Mouse (Mus musculus): ENCODE data around the gene Snupn. TPM values are rescaled to one million over a fixed set of nuclear protein-coding genes. Genes with fewer than 3 reads are reported as not detected.
"Not testable (repeated sequence)": the region's sequence is repeated elsewhere in the genome, so short reads cannot be mapped to it uniquely, and the experiment has no call there.

The Snupn gene
- polyA plus RNA-seq, 1 experiment from 2014 or later, result 28.4 TPM

GRCm38 (mm10) chr9:56927191-56928012, 23.3 kb upstream of the Snupn start:
- no peaks in the 10 kb centered on the region for H3K27me3 ChIP-seq (ENCODE audit: control insufficient read depth, insufficient read depth, low read length)
- H3K27ac ChIP-seq (ENCODE audit: low read depth, low read length), result peak overlapping the region; percentile 74
- peak overlapping the region; percentile 73 for H3K9ac ChIP-seq (ENCODE audit: low read length)
- under 1% methylated on average over 35 of the region's 35 CpGs for WGBS
- H3K36me3 ChIP-seq (ENCODE audit: control insufficient read depth, insufficient read depth, low read length), result no peaks in the 10 kb centered on the region
- peak overlapping the region; percentile 52 for H3K4me3 ChIP-seq (ENCODE audit: low read depth, low read length)
- H3K9me3 ChIP-seq (ENCODE audit: control insufficient read depth, low read length), result no peaks in the 10 kb centered on the region
- peak overlapping the region; percentile 81 for H3K4me2 ChIP-seq
- DNase-seq (ENCODE audit: low spot score, missing footprints) (peak; percentile 97), ATAC-seq (ENCODE audit: low FRiP score) (peak; percentile 75)
- H3K4me1 ChIP-seq (ENCODE audit: control insufficient read depth, insufficient read depth, low read length), result peaks cover 26% of the 10 kb centered on the region

GRCm38 (mm10) chr9:56928041-56928811, 22.5 kb upstream of the Snupn start, which contains the start of gene Snx33:
Gene Snx33 (minus strand): TSS chr9:56928371.
- peaks cover 24% of the 10 kb centered on the region for H3K4me1 ChIP-seq (ENCODE audit: control insufficient read depth, insufficient read depth, low read length)
- under 1% methylated on average over 43 of the region's 50 CpGs for WGBS
- peak; percentile 98 for DNase-seq (ENCODE audit: low spot score, missing footprints)
- H3K27me3 ChIP-seq (ENCODE audit: control insufficient read depth, insufficient read depth, low read length), result no peaks in the 10 kb centered on the region
- no peaks in the 10 kb centered on the region for H3K36me3 ChIP-seq (ENCODE audit: control insufficient read depth, insufficient read depth, low read length)
- H3K4me3 ChIP-seq (ENCODE audit: low read depth, low read length), result peak within 1 kb of the TSS; percentile 52
- H3K4me2 ChIP-seq, result peak within 1 kb of the TSS; percentile 81
- no peaks in the 10 kb centered on the region for H3K9me3 ChIP-seq (ENCODE audit: control insufficient read depth, low read length)
- H3K27ac ChIP-seq (ENCODE audit: low read depth, low read length), result peak within 1 kb of the TSS; percentile 74
- peak; percentile 85 for ATAC-seq (ENCODE audit: low FRiP score)
- peak within 1 kb of the TSS; percentile 73 for H3K9ac ChIP-seq (ENCODE audit: low read length)

GRCm38 (mm10) chr9:56929496-56929895, 21.2 kb upstream of the Snupn start:
- no peak overlapping the region for H3K4me3 ChIP-seq (ENCODE audit: low read depth, low read length)
- 75% methylated on average over 4 of the region's 4 CpGs for WGBS
- no peak for ATAC-seq (ENCODE audit: low FRiP score)
- H3K9me3 ChIP-seq (ENCODE audit: control insufficient read depth, low read length), result no peaks in the 10 kb centered on the region
- no peak overlapping the region for H3K9ac ChIP-seq (ENCODE audit: low read length)
- H3K36me3 ChIP-seq (ENCODE audit: control insufficient read depth, insufficient read depth, low read length), result no peaks in the 10 kb centered on the region
- H3K4me2 ChIP-seq, result no peak overlapping the region
- peak; percentile 79 for DNase-seq (ENCODE audit: low spot score, missing footprints)
- no peaks in the 10 kb centered on the region for H3K27me3 ChIP-seq (ENCODE audit: control insufficient read depth, insufficient read depth, low read length)
- peaks cover 15% of the 10 kb centered on the region for H3K4me1 ChIP-seq (ENCODE audit: control insufficient read depth, insufficient read depth, low read length)
- no peak overlapping the region for H3K27ac ChIP-seq (ENCODE audit: low read depth, low read length)

GRCm38 (mm10) chr9:56930556-56930955, 20.1 kb upstream of the Snupn start:
- Histone ChIP-seq H3K9me3 (ENCODE audit: control insufficient read depth, low read length) (no peaks in the 10 kb centered on the region), H3K4me1 (ENCODE audit: control insufficient read depth, insufficient read depth, low read length) (peaks cover 5% of the 10 kb centered on the region), H3K9ac (ENCODE audit: low read length) (no peak overlapping the region), H3K4me2 (no peak overlapping the region), H3K27me3 (ENCODE audit: control insufficient read depth, insufficient read depth, low read length) (no peaks in the 10 kb centered on the region), H3K27ac (ENCODE audit: low read depth, low read length) (no peak overlapping the region), H3K4me3 (ENCODE audit: low read depth, low read length) (no peak overlapping the region), H3K36me3 (ENCODE audit: control insufficient read depth, insufficient read depth, low read length) (no peaks in the 10 kb centered on the region)
- DNase-seq (ENCODE audit: low spot score, missing footprints) (peak; percentile 74), ATAC-seq (ENCODE audit: low FRiP score) (no peak)
- WGBS, result 100% methylated on average over 1 of the region's 1 CpGs

GRCm38 (mm10) chr9:56936861-56937222, 13.8 kb upstream of the Snupn start:
- no peak overlapping the region for H3K27ac ChIP-seq (ENCODE audit: low read depth, low read length)
- peaks cover 12% of the 10 kb centered on the region for H3K4me1 ChIP-seq (ENCODE audit: control insufficient read depth, insufficient read depth, low read length)
- no peaks in the 10 kb centered on the region for H3K27me3 ChIP-seq (ENCODE audit: control insufficient read depth, insufficient read depth, low read length)
- H3K9ac ChIP-seq (ENCODE audit: low read length), result peak overlapping the region; percentile 17; the same call in 1 of the 2 replicates
- peak overlapping the region; percentile 46 for H3K4me2 ChIP-seq
- 21% methylated on average over 6 of the region's 6 CpGs for WGBS
- DNase-seq (ENCODE audit: low spot score, missing footprints), result no peak
- no peaks in the 10 kb centered on the region for H3K9me3 ChIP-seq (ENCODE audit: control insufficient read depth, low read length)
- H3K4me3 ChIP-seq (ENCODE audit: low read depth, low read length), result peak overlapping the region; percentile 83
- H3K36me3 ChIP-seq (ENCODE audit: control insufficient read depth, insufficient read depth, low read length), result no peaks in the 10 kb centered on the region
- 0 out of 2 replicates have a peak, but pooled peaks have one; percentile 1 for ATAC-seq (ENCODE audit: low FRiP score)

- Histone ChIP-seq H3K4me1 (ENCODE audit: control insufficient read depth, insufficient read depth, low read length) (peaks cover 12% of the 10 kb centered on the region), H3K9me3 (ENCODE audit: control insufficient read depth, low read length) (no peaks in the 10 kb centered on the region), H3K27ac (ENCODE audit: low read depth, low read length) (0 out of 2 replicates have a peak within 1 kb of the TSS, but pooled peaks have one; percentile 47), H3K36me3 (ENCODE audit: control insufficient read depth, insufficient read depth, low read length) (no peaks in the 10 kb centered on the region), H3K27me3 (ENCODE audit: control insufficient read depth, insufficient read depth, low read length) (no peaks in the 10 kb centered on the region), H3K9ac (ENCODE audit: low read length) (peak within 1 kb of the TSS; percentile 82), H3K4me3 (ENCODE audit: low read depth, low read length) (peak within 1 kb of the TSS; percentile 83), H3K4me2 (peak within 1 kb of the TSS; percentile 82)
- DNase-seq (ENCODE audit: low spot score, missing footprints) (peak; percentile 98), ATAC-seq (ENCODE audit: low FRiP score) (peak; percentile 95)
- under 1% methylated on average over 73 of the region's 73 CpGs for WGBS
Measured at GRCm38 (mm10) chr9:56937223-56938160, 13.2 kb upstream of the Snupn start, which contains the start of gene Imp3. Gene Imp3 (plus strand): TSS chr9:56937475.

GRCm38 (mm10) chr9:56938374-56938773, 12.3 kb upstream of the Snupn start:
- no peak for ATAC-seq (ENCODE audit: low FRiP score)
- 8% methylated on average over 7 of the region's 7 CpGs for WGBS
- H3K4me3 ChIP-seq (ENCODE audit: low read depth, low read length), result peak overlapping the region; percentile 83
- no peaks in the 10 kb centered on the region for H3K36me3 ChIP-seq (ENCODE audit: control insufficient read depth, insufficient read depth, low read length)
- DNase-seq (ENCODE audit: low spot score, missing footprints), result peak; percentile 85
- peak overlapping the region; percentile 82 for H3K4me2 ChIP-seq
- H3K27ac ChIP-seq (ENCODE audit: low read depth, low read length), result no peak overlapping the region
- H3K4me1 ChIP-seq (ENCODE audit: control insufficient read depth, insufficient read depth, low read length), result peaks cover 12% of the 10 kb centered on the region
- H3K9ac ChIP-seq (ENCODE audit: low read length), result peak overlapping the region; percentile 82
- H3K9me3 ChIP-seq (ENCODE audit: control insufficient read depth, low read length), result no peaks in the 10 kb centered on the region
- no peaks in the 10 kb centered on the region for H3K27me3 ChIP-seq (ENCODE audit: control insufficient read depth, insufficient read depth, low read length)

- not testable (repeated sequence) for ATAC-seq (ENCODE audit: low FRiP score); H3K27ac ChIP-seq (ENCODE audit: low read depth, low read length); H3K36me3 ChIP-seq (ENCODE audit: control insufficient read depth, insufficient read depth, low read length); H3K4me3 ChIP-seq (ENCODE audit: low read depth, low read length); H3K27me3 ChIP-seq (ENCODE audit: control insufficient read depth, insufficient read depth, low read length); H3K9me3 ChIP-seq (ENCODE audit: control insufficient read depth, low read length); DNase-seq (ENCODE audit: low spot score, missing footprints); H3K9ac ChIP-seq (ENCODE audit: low read length); H3K4me2 ChIP-seq; H3K4me1 ChIP-seq (ENCODE audit: control insufficient read depth, insufficient read depth, low read length)
- 26% methylated on average over 3 of the region's 3 CpGs for WGBS
Measured at GRCm38 (mm10) chr9:56947481-56947880, 3.2 kb upstream of the Snupn start.
